Mouse (Mus musculus): ENCODE results near the gene Edar. TPM values are rescaled to one million over a fixed set of nuclear protein-coding genes. Genes with fewer than 3 reads are reported as not detected.

The Edar gene
- polyA plus RNA-seq, 1 experiment from 2014 or later, result 3.0 TPM

GRCm38 (mm10) chr10:58601946-58602345, 73.5 kb downstream of the Edar start:
- ATAC-seq (ENCODE audit: insufficient number of reproducible peaks, low FRiP score, low TSS enrichment, low read depth) (no peak), DNase-seq (ENCODE audit: low spot score) (no peak)
- Histone ChIP-seq H3K9me3 (ENCODE audit: control insufficient read depth, low read length) (no peaks in the 10 kb centered on the region), H3K27ac (replicated peaks; ENCODE audit: low read depth, low read length) (no peak overlapping the region), H3K4me3 (ENCODE audit: low read depth, low read length) (no peak overlapping the region), H3K4me1 (ENCODE audit: control insufficient read depth, insufficient read depth, low read length) (peaks cover 3% of the 10 kb centered on the region; the same call in 1 of the 2 replicates), H3K9ac (ENCODE audit: low read length) (no peak overlapping the region), H3K27me3 (ENCODE audit: control insufficient read depth, insufficient read depth, low read length) (no peaks in the 10 kb centered on the region), H3K36me3 (ENCODE audit: control insufficient read depth, insufficient read depth, low read length) (no peaks in the 10 kb centered on the region), H3K4me2 (ENCODE audit: low read depth, severe bottlenecking) (no peak overlapping the region)
- 70% methylated on average over 7 of the region's 7 CpGs for WGBS

GRCm38 (mm10) chr10:58601431-58601901, 74.0 kb downstream of the Edar start:
- DNase-seq (ENCODE audit: low spot score) (peak; percentile 43), ATAC-seq (ENCODE audit: insufficient number of reproducible peaks, low FRiP score, low TSS enrichment, low read depth) (peak; percentile 61; the same call in 1 of the 2 replicates)
- 25% methylated on average over 6 of the region's 6 CpGs for WGBS
- H3K4me2 ChIP-seq (ENCODE audit: low read depth, severe bottlenecking), result no peak overlapping the region
- H3K9ac ChIP-seq (ENCODE audit: low read length), result no peak overlapping the region
- H3K9me3 ChIP-seq (ENCODE audit: control insufficient read depth, low read length), result no peaks in the 10 kb centered on the region
- no peaks in the 10 kb centered on the region for H3K36me3 ChIP-seq (ENCODE audit: control insufficient read depth, insufficient read depth, low read length)
- no peak overlapping the region for H3K4me3 ChIP-seq (ENCODE audit: low read depth, low read length)
- H3K27ac ChIP-seq (replicated peaks; ENCODE audit: low read depth, low read length), result no peak overlapping the region
- peaks cover 3% of the 10 kb centered on the region; the same call in 1 of the 2 replicates for H3K4me1 ChIP-seq (ENCODE audit: control insufficient read depth, insufficient read depth, low read length)
- H3K27me3 ChIP-seq (ENCODE audit: control insufficient read depth, insufficient read depth, low read length), result no peaks in the 10 kb centered on the region

DNA sequence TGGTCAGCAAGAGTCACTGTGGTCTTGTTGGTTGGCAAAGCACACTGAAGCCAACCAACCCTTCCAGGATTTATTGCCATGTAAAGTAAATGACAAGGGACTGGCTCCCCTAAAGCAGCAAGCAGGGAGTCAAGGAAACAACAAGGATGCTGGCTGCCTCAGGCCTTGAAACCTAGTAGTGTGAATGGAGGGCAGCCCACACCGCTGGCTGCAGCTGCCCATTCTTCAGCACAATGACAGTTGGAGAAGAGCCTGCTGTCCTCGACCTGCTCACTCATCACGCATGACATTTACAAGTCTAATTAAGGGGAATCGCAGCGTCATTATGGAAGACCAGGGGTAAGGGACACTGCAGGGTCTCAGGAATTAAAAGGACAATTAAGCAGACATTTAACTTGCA, 74.5 kb downstream of the Edar start:
- DNase-seq (ENCODE audit: low spot score) (peak; percentile 32), ATAC-seq (ENCODE audit: insufficient number of reproducible peaks, low FRiP score, low TSS enrichment, low read depth) (no peak)
- WGBS, result 10% methylated on average over 5 of the region's 5 CpGs
- Histone ChIP-seq H3K36me3 (ENCODE audit: control insufficient read depth, insufficient read depth, low read length) (no peaks in the 10 kb centered on the region), H3K4me3 (ENCODE audit: low read depth, low read length) (no peak overlapping the region), H3K4me2 (ENCODE audit: low read depth, severe bottlenecking) (no peak overlapping the region), H3K27me3 (ENCODE audit: control insufficient read depth, insufficient read depth, low read length) (no peaks in the 10 kb centered on the region), H3K9me3 (ENCODE audit: control insufficient read depth, low read length) (no peaks in the 10 kb centered on the region), H3K27ac (replicated peaks; ENCODE audit: low read depth, low read length) (no peak overlapping the region; the same call in 1 of the 2 replicates), H3K4me1 (ENCODE audit: control insufficient read depth, insufficient read depth, low read length) (peaks cover 3% of the 10 kb centered on the region; the same call in 1 of the 2 replicates), H3K9ac (ENCODE audit: low read length) (no peak overlapping the region)

DNA sequence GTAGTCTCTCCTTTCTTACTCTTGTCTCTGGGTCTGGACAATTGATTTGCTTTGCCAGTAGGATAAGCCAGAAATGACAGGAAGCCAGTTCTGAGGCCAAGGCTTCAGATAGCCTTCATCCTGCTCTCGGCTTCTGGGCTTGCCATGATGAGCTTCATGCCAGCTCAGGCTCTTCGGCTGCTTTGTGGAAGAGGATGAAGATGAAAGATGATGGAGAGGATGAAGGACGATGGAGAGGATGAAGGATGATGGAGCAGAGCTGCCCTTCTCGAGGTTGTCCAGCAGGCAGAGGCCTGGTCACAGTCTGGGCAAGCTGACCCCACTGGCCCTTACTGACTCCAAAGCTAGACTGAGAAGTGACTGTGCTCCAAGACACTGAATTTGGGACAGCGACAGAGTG, 75.3 kb downstream of the Edar start:
- Histone ChIP-seq H3K4me3 (ENCODE audit: low read depth, low read length) (no peak overlapping the region), H3K4me2 (ENCODE audit: low read depth, severe bottlenecking) (no peak overlapping the region), H3K27me3 (ENCODE audit: control insufficient read depth, insufficient read depth, low read length) (no peaks in the 10 kb centered on the region), H3K9me3 (ENCODE audit: control insufficient read depth, low read length) (no peaks in the 10 kb centered on the region), H3K4me1 (ENCODE audit: control insufficient read depth, insufficient read depth, low read length) (peaks cover 3% of the 10 kb centered on the region; the same call in 1 of the 2 replicates), H3K9ac (ENCODE audit: low read length) (no peak overlapping the region), H3K27ac (replicated peaks; ENCODE audit: low read depth, low read length) (no peak overlapping the region), H3K36me3 (ENCODE audit: control insufficient read depth, insufficient read depth, low read length) (no peaks in the 10 kb centered on the region)
- ATAC-seq (ENCODE audit: insufficient number of reproducible peaks, low FRiP score, low TSS enrichment, low read depth), result no peak
- DNase-seq (ENCODE audit: low spot score), result no peak
- 84% methylated on average over 5 of the region's 5 CpGs for WGBS

DNA sequence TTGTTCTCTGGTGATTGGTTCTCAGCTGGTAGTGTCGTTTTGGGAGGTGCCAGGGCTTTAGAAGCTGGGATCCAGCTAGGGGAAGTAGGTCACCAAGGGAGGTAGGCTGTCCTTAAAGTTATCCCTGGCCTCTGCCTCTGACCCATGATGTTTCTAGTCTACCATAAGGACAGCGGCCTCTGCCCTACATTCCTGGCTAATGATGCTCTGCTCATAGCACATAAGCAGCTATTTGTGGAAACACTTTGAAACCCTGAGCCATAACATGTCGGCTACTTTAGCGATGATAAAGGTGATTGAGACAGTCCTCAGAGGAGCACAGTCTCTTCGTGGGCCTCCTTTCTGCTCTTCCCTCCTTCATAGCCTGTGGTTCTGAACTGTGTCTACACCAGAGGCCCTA, 79.6 kb downstream of the Edar start:
- H3K9ac ChIP-seq (ENCODE audit: low read length), result no peak overlapping the region
- no peaks in the 10 kb centered on the region for H3K9me3 ChIP-seq (ENCODE audit: control insufficient read depth, low read length)
- no peak overlapping the region for H3K4me3 ChIP-seq (ENCODE audit: low read depth, low read length)
- ATAC-seq (ENCODE audit: insufficient number of reproducible peaks, low FRiP score, low TSS enrichment, low read depth), result no peak
- H3K27ac ChIP-seq (replicated peaks; ENCODE audit: low read depth, low read length), result no peak overlapping the region
- peak; percentile 17 for DNase-seq (ENCODE audit: low spot score)
- no peak overlapping the region for H3K4me2 ChIP-seq (ENCODE audit: low read depth, severe bottlenecking)
- H3K27me3 ChIP-seq (ENCODE audit: control insufficient read depth, insufficient read depth, low read length), result no peaks in the 10 kb centered on the region
- no peaks in the 10 kb centered on the region for H3K36me3 ChIP-seq (ENCODE audit: control insufficient read depth, insufficient read depth, low read length)
- H3K4me1 ChIP-seq (ENCODE audit: control insufficient read depth, insufficient read depth, low read length), result no peaks in the 10 kb centered on the region
- WGBS, result 77% methylated on average over 5 of the region's 5 CpGs

- H3K36me3 ChIP-seq (ENCODE audit: control insufficient read depth, insufficient read depth, low read length), result no peaks in the 10 kb centered on the region
- no peak for ATAC-seq (ENCODE audit: insufficient number of reproducible peaks, low FRiP score, low TSS enrichment, low read depth)
- H3K27me3 ChIP-seq (ENCODE audit: control insufficient read depth, insufficient read depth, low read length), result no peaks in the 10 kb centered on the region
- 86% methylated on average over 3 of the region's 3 CpGs for WGBS
- H3K9me3 ChIP-seq (ENCODE audit: control insufficient read depth, low read length), result no peaks in the 10 kb centered on the region
- H3K9ac ChIP-seq (ENCODE audit: low read length), result no peak overlapping the region
- DNase-seq (ENCODE audit: low spot score), result no peak
- no peak overlapping the region for H3K4me3 ChIP-seq (ENCODE audit: low read depth, low read length)
- H3K27ac ChIP-seq (replicated peaks; ENCODE audit: low read depth, low read length), result no peak overlapping the region
- no peak overlapping the region for H3K4me2 ChIP-seq (ENCODE audit: low read depth, severe bottlenecking)
- no peaks in the 10 kb centered on the region for H3K4me1 ChIP-seq (ENCODE audit: control insufficient read depth, insufficient read depth, low read length)
Measured at GRCm38 (mm10) chr10:58595197-58595596, 80.3 kb downstream of the Edar start.

DNA sequence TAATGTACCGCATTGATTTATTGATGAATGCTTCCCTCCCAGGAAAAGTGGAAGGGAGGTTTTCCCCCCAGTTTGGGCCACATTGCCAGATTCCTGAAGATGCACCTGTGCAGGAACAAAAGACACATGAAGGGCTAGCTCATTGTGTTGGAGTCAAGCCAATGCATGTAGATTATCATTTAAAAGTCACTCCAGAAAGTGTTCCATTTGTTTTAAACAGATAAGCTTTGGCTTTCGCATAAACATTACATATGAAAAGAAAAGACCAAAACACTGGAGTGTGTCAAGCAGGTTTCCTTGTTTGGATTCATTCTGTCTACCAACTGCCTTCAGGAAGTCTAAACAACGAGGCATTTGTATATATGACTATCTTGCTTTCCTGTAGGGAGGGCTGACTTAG, 81.0 kb downstream of the Edar start:
- 86% methylated on average over 3 of the region's 3 CpGs for WGBS
- ATAC-seq (ENCODE audit: insufficient number of reproducible peaks, low FRiP score, low TSS enrichment, low read depth) (no peak), DNase-seq (ENCODE audit: low spot score) (no peak)
- Histone ChIP-seq H3K9ac (ENCODE audit: low read length) (no peak overlapping the region), H3K4me3 (ENCODE audit: low read depth, low read length) (no peak overlapping the region), H3K4me1 (ENCODE audit: control insufficient read depth, insufficient read depth, low read length) (no peaks in the 10 kb centered on the region), H3K4me2 (ENCODE audit: low read depth, severe bottlenecking) (no peak overlapping the region), H3K36me3 (ENCODE audit: control insufficient read depth, insufficient read depth, low read length) (no peaks in the 10 kb centered on the region), H3K27me3 (ENCODE audit: control insufficient read depth, insufficient read depth, low read length) (no peaks in the 10 kb centered on the region), H3K27ac (replicated peaks; ENCODE audit: low read depth, low read length) (no peak overlapping the region), H3K9me3 (ENCODE audit: control insufficient read depth, low read length) (no peaks in the 10 kb centered on the region)

- Histone ChIP-seq H3K9ac (ENCODE audit: low read length) (no peak overlapping the region), H3K27me3 (ENCODE audit: control insufficient read depth, insufficient read depth, low read length) (no peaks in the 10 kb centered on the region), H3K4me2 (ENCODE audit: low read depth, severe bottlenecking) (no peak overlapping the region), H3K4me1 (ENCODE audit: control insufficient read depth, insufficient read depth, low read length) (no peaks in the 10 kb centered on the region), H3K9me3 (ENCODE audit: control insufficient read depth, low read length) (no peaks in the 10 kb centered on the region), H3K36me3 (ENCODE audit: control insufficient read depth, insufficient read depth, low read length) (no peaks in the 10 kb centered on the region), H3K27ac (replicated peaks; ENCODE audit: low read depth, low read length) (no peak overlapping the region), H3K4me3 (ENCODE audit: low read depth, low read length) (no peak overlapping the region)
- DNase-seq (ENCODE audit: low spot score), result no peak
- no peak for ATAC-seq (ENCODE audit: insufficient number of reproducible peaks, low FRiP score, low TSS enrichment, low read depth)
- 77% methylated on average over 5 of the region's 5 CpGs for WGBS
Measured at GRCm38 (mm10) chr10:58585427-58586223, 89.8 kb downstream of the Edar start.

Data from limb, embryonic 11.5 days (tissue).